Mouse (Mus musculus): ENCODE results near the gene Tmed2.
A peak's percentile ranks its signal among the peaks of the same experiment; 100 is the strongest.
"Not testable (repeated sequence)": the region's sequence is repeated elsewhere in the genome, so short reads cannot be mapped to it uniquely, and the experiment has no call there.

The Tmed2 gene

DNA sequence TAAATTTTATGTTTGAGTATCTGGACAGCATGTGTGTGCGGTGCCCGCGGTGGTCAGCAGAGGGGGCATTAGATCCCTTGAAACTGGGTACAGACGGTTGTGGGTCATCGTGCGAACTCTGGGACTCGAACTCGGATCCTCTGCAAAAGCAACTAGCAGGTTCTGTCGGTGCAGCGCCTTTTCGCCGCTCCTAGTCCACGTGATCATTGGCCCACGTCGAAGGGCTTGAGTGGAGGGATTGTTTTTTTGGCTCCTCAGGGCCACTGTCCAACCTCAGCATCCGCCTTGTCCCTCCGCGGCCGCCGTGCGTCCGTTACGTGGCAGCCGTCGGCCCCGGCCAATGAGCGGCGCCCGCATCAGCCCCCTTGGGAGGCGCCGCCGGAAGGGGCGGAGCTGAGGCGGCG lies at the start of gene Tmed2:
TSS of gene Tmed2 (plus strand) at position 313 of the 404 bp plus-strand sequence.
- DNase-seq, result peak; percentile 94

DNA sequence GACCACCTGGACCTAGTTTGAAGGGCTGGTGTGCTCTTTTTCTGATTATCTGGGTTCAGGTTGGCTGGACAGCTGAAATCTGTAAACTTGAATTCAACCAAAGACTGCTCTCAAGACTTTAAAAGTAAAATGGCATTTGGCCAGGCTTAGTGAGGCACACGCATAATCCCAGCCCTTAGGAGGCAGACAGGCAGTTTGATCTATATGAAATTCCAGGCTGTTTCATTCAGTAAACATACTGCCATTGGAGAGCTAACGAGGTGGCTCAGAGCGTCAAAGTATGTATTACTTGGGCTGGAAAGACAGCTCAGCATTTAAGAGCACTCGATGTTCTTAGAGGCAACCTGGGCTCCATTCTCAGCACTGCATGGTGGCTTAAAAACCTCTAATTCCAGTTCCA lies 48.8 kb upstream of the Tmed2 start:
- no peak for DNase-seq

DNA sequence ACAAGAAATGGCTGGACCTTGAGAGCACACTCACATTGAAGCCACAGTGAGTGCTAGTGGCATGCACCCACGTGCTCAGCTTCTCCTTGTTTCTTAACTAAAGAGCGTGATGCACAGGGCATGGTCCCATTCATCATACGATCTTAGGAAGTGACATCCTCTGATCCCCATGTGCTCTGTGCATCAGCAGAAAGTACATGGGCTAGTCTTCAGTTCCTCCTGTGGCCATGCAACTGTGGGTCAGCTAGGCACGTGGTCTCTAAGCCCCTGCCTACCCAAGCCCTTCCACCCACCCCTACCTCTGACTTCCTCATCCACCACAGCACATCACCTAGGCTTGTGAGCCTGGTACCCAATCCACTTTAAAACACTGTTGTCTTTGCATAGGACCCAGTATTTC lies 47.9 kb upstream of the Tmed2 start:
- no peak for DNase-seq

DNA sequence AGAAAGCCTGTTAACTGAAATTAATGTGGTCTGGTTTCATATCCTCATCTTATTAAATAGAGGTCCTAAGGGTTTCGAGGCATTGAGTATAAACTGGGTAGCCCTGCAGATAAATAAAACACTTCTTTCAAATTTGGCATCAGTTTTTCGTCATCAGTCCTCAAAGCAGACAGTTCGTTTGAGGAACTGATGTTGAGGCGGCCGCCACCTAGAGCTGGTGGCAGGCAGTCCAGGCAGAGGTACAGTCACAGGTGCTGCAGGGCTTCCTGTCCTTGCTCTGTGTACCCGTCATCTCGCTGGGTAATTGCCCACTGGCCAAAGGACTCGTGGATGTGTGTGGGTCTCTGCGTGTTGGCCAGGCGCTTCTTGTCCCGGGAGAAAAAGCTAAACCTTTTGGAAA lies 47.0 kb upstream of the Tmed2 start:
- no peak for DNase-seq

DNA sequence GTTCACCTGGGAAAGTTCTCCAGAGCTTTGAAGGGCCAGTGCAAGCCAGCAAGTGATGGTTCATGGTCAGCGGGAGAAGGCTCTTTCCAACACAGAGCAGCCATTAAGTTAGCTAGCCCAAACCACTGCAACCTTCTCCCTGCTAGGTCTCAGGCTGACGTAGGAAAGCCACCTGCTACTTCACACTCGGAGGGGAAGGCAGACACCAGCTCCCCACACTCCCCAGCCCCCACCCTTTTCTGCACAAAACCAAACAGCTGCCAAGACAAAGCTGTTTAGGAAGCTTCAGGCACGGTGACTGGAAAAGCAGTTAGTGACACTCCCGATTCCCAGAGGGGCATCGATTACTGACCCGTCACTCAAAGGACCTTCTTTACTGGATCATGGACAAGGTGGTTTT lies 44.9 kb upstream of the Tmed2 start:
- no peak for DNase-seq

DNA sequence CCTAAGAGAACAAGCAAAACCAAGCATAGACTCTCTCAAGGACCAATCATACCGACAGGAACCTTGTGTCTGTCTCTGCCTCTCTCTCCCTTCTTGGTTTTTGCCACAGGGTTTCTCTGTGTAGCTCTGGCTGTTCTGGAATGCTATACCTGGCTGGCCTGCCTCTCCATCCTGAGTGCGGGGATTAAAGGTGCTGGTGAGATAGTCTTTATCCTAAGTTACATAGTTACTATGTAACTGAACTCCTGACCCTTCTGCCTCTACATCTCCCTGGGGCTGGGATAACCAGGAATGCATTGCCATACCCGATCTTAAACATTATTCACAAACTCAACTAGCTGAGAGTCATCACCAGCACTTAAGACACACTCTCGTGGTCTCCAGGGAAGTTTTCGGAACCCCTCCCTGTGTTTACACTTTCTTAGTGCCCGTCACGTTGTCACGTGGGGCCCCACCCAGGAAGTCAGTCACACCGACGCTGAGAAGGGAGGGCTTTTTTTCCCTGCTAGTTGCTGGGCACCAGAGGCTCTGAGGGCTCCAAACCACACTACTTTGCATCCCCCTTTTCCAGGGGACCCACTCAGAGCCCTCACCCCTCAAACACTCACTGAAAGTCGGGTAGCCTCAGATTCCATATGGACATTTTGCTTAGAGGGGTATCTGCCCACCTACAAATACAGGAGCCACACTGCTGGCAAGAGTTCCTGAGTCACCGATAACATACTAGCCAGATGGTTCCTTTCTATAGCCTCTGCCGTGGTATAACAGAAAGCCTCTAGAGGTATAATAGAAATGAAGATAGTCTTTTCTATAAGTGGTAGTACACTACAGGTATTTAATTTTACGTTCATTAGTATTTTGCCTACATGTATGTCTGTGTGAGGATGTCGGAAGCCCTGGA lies 43.6 kb upstream of the Tmed2 start:
- no peak for DNase-seq

DNA sequence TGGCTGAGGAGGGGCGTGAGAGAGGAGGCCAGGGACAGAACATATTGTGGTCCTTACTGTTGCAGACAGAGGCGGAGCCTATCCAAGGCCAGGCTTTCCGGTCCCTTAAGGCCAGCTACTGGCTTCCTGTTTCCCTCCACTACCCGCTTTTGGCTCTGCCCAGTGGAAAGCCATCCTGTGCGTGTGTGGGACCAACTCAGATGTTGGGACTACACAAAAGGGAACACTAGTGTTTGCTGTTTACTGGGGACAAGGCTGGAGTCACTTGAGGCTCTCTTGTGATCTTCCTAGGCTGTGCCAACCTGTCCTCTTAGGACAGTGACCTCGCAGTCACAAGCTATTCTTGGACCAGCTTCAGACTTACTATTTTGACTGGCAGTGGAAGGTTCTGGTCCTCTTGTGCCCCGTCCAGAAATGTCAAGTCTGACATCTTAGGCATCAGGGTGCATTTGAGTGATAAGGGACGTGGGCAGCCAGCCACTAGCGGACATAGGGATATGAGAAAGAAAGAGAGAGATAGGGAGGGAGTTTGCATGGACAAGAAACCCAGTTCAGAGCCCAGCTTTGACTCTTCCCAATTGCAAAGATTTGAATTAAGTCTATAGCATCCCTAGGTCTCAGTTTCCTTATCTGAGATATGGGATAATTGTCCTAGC lies 42.1 kb upstream of the Tmed2 start:
- no peak for DNase-seq

DNA sequence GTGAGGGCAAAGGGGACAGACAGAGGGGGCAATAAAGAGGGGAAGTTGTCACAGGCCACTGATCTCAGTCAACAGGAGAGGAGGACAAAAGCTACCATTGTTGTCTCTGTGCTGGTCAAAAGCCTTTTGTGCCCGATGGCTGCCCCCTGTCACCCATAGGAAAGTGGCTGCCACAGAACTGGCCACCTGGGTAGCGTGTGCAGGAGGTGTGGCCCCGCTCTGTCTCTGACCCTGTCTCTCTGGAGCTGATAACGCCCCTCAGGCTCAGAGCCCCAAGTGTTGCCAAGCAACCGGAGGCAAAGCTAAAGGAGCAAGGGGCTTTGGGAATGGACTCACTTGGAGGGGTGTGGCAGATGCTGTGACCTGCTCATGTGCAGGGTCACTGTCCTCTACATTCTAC lies 41.5 kb upstream of the Tmed2 start:
- no peak for DNase-seq

DNA sequence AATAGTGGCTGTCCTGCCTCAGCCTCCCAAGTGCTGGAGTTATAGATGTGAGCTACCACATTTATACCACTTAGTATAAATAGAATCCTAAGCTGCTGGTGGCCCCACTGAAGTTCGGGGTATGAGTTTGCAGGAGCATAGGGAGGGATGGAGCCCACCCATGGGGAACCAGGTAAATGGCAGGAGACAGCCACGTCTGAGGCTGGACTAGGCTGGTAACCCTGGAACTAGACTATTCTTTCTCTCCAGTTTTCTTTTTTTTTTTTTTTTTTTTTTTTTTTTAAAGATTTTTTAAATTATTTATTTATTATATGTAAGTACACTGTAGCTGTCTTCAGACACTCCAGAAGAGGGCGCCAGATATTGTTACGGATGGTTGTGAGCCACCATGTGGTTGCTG lies 40.5 kb upstream of the Tmed2 start:
- not testable (repeated sequence) for DNase-seq

DNA sequence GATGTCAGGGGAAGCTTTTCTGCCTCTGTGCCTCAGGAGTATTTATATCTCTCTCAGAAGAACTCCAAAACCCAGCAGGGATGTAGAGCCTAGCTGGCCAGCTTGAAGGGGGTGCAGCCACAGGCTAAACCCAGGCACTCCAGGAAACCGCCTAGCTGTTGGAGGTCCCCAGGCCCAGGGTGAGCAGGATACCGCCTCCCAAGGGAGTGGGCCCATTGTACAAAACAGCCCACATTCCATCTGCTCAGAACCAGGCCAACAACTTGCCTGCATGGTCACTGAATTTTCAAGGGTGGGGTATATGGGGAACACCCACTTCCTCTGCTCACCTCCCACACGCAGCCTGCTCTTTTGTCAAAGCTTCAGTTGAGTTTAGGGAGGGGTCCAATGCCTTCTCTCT lies 39.9 kb upstream of the Tmed2 start:
- DNase-seq, result no peak

DNA sequence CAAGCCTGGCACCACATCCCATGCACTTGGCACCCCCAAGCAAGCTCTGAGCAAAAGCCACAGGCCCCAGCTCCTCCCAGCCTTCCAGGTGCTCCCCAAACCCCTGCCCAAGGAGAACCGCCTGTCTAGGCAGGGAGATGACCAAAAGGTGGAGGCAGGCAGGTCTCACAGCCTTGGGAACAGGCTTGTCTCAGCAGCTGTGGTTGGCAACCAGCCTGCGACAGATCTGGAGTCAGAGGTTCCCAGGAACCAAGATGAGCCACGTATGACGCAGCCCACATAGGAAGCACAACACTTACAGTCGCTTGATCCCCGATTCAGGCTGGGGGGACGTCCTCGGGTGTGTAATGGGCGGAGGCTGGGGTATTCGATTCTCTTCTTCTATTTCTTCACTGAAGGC lies 39.0 kb upstream of the Tmed2 start:
- no peak for DNase-seq

DNA sequence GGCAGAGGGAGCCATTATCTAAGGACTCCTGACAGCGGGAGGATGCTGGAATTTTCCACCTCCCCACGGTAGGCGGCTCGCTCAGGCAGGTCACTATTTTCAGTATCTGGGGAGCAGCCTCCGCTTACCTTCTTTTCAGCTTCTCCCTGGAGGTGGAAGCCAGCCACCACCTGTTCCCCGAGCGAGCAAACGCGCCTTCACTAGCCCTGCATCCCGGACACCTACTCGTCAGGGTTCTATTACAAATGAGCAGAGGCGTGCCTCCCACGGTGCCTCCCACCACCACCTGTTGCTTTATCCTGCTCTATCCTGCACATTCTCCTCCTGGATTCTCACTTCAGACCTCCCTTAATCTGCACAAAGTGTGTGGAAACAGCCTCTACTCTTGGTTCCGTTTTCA lies 36.8 kb upstream of the Tmed2 start:
- no peak for DNase-seq

DNA sequence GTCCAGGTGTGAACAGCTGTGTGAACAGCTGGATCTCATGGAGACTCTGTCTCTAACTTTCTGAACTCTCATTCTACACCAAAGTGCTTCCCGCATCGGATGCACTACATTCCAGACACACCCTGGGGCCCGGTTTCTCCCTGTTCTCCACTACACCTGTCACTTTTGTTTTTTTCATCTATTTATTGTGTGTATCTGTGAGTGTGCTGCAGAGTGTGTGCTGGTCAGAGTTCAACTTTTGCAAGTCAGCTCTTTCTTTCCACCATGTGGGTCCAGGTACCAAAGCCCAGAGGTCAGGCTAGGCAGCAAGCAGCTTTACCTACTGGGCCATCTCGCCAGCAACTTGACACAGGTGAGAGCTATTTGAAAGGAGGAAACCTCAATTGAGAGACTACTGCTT lies 35.3 kb upstream of the Tmed2 start:
- DNase-seq, result no peak

DNA sequence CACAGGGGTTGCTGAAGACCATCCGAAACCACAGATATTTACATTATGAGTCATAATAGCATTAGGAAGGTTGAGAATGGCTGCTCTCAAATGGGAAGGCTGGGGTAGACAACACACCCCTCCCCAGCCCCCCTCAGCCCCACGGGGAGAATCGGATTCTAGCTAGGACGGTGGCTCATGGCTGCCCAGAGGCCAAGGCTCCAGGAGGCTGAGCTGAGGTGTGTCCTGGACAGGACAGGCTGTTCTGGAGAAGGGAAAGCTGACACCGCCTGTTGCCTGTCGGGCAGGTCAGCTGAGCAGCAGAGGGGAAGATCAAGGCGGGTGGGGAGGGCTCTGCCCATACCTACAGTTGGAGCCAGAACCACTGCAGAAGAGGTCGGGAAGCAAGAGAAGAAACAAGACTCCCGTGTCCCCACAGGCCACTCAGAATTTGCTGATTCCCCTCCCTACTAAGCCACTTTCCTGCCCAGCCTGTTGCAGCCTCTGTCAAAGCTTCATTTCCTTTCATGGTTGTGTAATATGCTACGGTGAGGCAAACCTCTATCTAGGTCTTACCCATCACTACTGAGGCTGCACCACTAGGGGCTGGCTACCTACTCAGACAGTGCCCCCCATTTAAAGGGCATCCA lies 33.6 kb upstream of the Tmed2 start:
- DNase-seq, result no peak

DNA sequence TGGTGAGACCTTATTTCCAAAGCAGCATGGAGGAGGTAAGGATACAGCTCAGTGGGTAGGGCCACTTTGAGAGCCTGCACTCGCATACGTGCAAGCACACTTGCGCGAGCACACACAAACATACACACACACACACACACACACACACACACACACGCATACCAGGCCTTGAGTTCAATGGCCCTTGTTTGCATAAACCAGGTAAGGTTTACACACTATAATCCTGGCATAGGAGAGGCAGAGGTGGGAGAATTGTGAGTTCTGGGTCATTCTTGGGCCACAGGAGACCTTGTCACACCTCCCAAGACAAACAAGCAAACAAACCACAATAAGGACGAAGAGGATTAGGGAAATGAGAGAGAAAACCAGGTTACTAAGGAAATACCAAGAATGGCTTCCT lies 31.3 kb upstream of the Tmed2 start:
- no peak for DNase-seq

DNA sequence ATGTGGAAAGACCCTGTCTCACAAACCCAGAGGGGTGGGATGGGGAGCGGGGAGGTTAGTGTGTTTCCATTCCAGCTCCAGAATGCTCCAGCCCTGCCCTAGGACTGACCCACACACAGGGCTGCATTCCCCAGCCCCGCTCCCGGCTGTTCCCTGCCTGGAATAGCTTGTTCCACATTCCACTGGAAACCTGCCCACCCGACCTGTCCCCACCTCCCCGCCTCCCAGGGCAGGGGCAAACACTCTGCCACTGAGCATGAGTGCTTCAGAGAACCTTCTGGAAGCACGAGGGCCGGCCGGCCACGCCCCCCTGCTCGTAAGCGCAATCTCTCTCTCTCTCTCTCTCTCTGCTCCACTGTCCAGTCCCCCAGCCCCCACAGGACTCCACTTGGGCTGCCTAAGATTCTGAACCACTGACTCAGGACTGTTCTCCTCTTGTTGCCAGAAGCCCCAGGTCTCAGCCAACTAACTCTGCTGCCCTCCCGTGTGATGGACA lies 30.7 kb upstream of the Tmed2 start:
- no peak for DNase-seq

DNA sequence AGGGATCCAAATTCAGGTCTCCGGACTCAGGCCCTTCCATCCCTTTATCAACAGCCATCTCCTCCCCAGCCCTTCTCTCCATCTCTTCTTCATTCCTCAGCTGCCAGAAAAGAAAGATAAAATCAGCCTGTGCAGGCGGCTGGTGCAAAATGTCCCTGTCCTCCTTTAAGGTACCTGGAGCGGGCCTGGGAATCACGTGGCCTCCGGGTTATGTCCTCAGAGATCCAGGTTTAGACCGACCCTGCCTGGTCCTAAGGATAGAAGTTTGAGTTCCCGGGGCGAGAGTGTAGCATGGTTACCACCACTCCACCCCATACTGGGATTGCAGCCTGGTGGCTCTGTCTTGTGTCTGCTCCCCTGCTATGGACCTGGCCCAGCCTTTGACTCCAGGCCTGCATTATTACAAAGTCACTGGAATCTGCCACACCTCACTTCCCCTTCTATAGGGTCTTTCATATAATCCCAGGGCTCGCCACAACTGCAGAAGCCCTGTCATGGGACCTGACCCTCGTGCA lies 29.9 kb upstream of the Tmed2 start:
- no peak for DNase-seq

DNA sequence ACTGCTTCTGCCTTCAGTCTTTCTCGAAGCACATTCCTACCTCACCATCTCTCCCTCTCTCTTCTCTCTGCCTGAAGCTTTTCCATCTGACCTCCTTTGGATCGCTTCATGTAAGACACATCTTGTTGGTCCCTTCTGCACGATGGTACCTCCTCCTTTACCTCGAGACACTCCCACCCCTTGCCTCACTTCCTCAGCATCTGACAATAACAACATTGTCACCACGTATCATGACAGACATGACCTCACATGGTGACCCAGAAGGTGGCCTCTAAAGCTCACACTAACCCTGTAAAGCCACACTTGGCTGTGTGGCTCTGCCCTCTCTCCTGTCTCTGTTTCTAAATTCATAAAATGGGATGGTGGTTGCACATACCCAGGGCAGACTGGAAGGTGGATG lies 24.7 kb upstream of the Tmed2 start:
- DNase-seq, result no peak

DNA sequence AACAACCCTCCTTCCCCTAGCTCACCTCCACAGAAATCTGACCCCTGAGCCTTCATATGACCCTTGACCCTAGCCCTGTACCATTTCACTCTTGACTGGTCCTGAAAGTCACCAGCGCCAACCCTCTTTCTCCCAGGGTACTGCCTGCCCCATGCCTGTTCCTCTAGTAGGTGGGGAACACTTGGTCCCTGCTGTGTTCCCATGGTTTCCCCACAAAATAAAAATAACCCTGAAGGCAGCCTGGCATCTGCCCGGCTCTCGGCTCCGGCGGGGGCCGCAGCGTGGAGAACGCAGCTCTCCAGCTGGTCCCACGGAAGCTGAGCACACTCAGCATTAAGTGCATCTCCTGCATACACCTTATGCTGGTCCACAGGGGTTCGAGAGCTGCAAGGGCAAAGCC lies 21.8 kb upstream of the Tmed2 start:
- DNase-seq, result no peak

DNA sequence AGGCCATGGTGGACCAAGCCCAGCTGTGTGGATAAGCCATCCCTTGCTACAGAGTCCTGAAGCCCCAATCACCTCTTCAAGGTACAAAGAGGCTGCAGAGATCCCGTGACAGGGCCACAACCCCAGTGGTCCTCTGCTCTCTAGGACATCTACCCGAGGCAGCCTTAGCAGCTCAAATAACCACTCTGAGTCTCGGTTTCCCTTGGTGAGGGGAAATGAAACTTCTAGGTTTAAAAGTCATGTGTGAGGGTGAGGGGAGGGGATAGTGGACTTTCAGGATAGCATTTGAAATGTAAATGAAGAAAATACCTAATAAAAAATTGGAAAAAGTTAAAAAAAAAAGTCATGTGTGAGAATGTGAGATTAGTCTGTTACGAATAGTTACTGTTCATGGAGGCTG lies 18.9 kb upstream of the Tmed2 start:
- DNase-seq, result no peak

DNA sequence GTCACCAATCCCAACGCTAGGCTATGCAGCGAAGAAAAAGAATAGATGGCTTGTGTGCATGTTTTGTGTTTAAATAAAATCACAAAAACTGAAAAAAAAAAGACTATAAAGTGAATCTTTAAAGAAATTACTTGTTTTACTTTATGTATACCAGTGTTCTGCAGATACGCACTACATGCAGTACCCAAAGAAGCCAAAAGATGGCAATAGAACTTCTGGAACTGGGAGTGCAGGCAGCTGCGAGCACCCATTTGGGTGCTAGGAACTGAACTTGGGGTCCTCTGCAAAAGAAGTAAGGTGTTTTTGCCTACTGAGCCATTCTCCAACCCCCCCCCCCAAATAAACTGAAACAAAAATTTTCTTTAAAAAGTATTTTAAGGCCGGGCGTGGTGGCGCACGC lies 17.5 kb upstream of the Tmed2 start:
- DNase-seq, result no peak

DNA sequence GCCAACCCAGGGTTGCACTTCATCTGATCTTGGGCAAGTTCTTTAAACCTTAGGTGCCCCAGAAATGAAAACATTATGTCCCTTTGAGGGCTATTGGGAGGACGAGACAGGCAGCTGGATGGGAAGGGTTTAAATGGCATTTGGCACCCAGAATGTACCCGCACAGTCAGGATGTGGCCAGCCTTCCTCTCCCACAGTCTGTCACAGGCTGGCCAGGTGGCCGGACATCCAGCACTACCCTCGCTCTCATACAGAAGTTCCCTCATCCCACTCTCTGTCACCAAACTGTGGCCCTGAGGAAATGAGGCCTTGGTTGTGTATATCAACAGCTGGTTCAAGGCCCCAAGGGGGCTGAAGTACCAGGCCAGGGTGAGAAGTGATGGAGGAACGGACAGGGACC lies 15.6 kb upstream of the Tmed2 start:
- DNase-seq, result no peak

DNA sequence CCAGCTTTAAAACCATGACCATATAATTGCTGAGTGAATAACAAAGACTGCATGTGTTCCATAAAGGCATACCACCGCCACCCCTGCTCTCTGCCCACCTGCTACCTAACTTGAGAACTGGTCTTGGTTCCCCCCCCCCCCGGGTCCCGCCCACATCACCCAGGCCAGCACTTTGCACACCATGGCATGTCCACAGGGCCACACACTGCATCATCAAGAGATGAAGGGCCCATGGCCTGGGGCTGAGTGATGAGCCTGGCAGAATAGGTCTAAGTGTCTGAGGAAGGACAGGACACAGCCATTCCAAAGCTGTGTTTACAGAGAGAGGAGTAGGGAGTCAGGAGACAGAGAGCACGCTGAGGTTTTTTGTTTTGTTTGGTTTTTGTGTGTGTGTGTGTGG lies 12.1 kb upstream of the Tmed2 start:
- DNase-seq, result no peak

DNA sequence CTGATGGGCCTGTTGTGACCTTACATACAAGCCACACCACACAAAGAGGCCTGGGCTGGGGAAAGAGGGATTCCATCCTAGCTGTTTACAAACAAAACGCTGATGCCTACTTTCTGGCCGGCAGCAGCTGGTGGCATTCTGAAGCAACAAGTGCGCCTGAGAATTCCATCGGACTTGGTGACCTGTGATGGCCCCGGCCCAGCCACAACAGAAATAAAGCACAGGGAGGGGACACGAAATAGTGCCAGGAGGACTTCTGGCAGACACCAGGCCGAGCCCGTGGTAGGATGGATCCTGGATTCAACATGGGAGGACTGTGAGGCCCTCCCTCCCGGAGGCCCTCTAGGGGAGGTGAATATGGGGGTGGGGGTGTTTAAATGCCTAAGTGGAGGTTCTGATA lies 11.7 kb upstream of the Tmed2 start:
- DNase-seq, result no peak
